Mouse (Mus musculus) intestine, postnatal 0 days (tissue): Measurements from ENCODE around the gene Lsm7. TPM values are rescaled to one million over a fixed set of nuclear protein-coding genes. Genes with fewer than 3 reads are reported as not detected.
"Not testable (repeated sequence)": the region's sequence is repeated elsewhere in the genome, so short reads cannot be mapped to it uniquely, and the experiment has no call there.

Experiments
- ATAC-seq: fragments of 200-750 bp; cut with Nextera tagmentation; 2 replicates; pipeline ENCODE4 v1.8.0; 2017; ENCODE audit warnings: mild to moderate bottlenecking, moderate TSS enrichment, moderate library complexity
- H3K27ac ChIP-seq: fragments of 300-500 bp; sonication (generic); 2 replicates; pipeline ENCODE4 v1.5.1; 2014; ENCODE audit warnings: mild to moderate bottlenecking, low read depth, low read length, moderate library complexity
- H3K27me3 ChIP-seq: fragments of 300-500 bp; sonication (generic); replicated peaks from 2 replicates; pipeline ENCODE4 v1.6.1; 2014; ENCODE audit warnings: low read length, mixed read lengths; ENCODE audit not compliant: control insufficient read depth, insufficient read depth
- H3K36me3 ChIP-seq: fragments of 300-500 bp; sonication (generic); 2 replicates; pipeline ENCODE4 v1.6.1; 2014; ENCODE audit warnings: mild to moderate bottlenecking, moderate library complexity; ENCODE audit not compliant: control insufficient read depth, insufficient read depth
- H3K4me1 ChIP-seq: fragments of 300-500 bp; sonication (generic); replicated peaks from 2 replicates; pipeline ENCODE4 v1.6.1; 2014; ENCODE audit warnings: antibody characterized with exemption, low read length, mixed read lengths; ENCODE audit not compliant: control insufficient read depth, insufficient read depth
- H3K4me2 ChIP-seq: fragments of 300-500 bp; sonication (generic); replicated peaks from 2 replicates; pipeline ENCODE4 v1.6.1; 2014; ENCODE audit warnings: low read depth, mild to moderate bottlenecking, moderate library complexity
- H3K4me3 ChIP-seq: fragments of 300-500 bp; sonication (generic); 2 replicates; pipeline ENCODE4 v1.5.1; 2014; ENCODE audit warnings: low read depth, low read length
- H3K9ac ChIP-seq: fragments of 300-500 bp; sonication (generic); 2 replicates; pipeline ENCODE4 v1.6.1; 2014; ENCODE audit warnings: mild to moderate bottlenecking, low read depth, low read length
- H3K9me3 ChIP-seq: fragments of 300-500 bp; sonication (generic); 2 replicates; pipeline ENCODE4 v1.6.1; 2016; ENCODE audit warnings: mixed run types; ENCODE audit not compliant: control insufficient read depth
- CTCF ChIP-seq: sonication (generic); IDR thresholded peaks from 2 replicates; pipeline ENCODE4 v1.5.1; 2016; ENCODE audit warnings: low read depth, mild to moderate bottlenecking, control low read depth, antibody characterized with exemption, moderate library complexity
- WGBS: fragments of 180-500 bp; shearing (Covaris S2); extraction: QIAGEN DNeasy Blood & Tissue Kit; methylation state at CpG from one replicate; pipeline ENCODE4 v1.1.7; 2014; 5-methylcytosine and 5-hydroxymethylcytosine counted together
- polyA plus RNA-seq: library from polyadenylated mRNA; unstranded; fragments of >200 nt; fragmentation: Nextera tagmentation; extraction: Ambion mirVana; gene quantifications from 2 replicates; pipeline ENCODE4 v1.2.1, GENCODE M21; 2015

Lsm7 gene
- polyA plus RNA-seq, 1 experiment from 2014 or later, result 130 TPM

- H3K36me3 ChIP-seq, result no peaks in the 10 kb centered on the region
- no peak overlapping the region for H3K4me3 ChIP-seq
- no peak overlapping the region for H3K27ac ChIP-seq
- ATAC-seq, result no peak
- H3K4me2 ChIP-seq, result no peak overlapping the region
- 24% methylated on average over 3 of the region's 3 CpGs for WGBS
- no peaks in the 10 kb centered on the region for H3K4me1 ChIP-seq
- no peak overlapping the region for H3K9ac ChIP-seq
- no peak for TF ChIP-seq CTCF
- H3K9me3 ChIP-seq, result no peaks in the 10 kb centered on the region
- H3K27me3 ChIP-seq, result no peaks in the 10 kb centered on the region
These were observed 35.6 kb downstream of the Lsm7 start for GRCm38 (mm10) chr10:80819406-80819805.

GRCm38 (mm10) chr10:80818599-80819281 is 36.3 kb downstream of the Lsm7 start:
- Histone ChIP-seq H3K36me3 (no peaks in the 10 kb centered on the region), H3K4me3 (no peak overlapping the region), H3K27ac (no peak overlapping the region), H3K4me1 (no peaks in the 10 kb centered on the region), H3K9me3 (no peaks in the 10 kb centered on the region), H3K27me3 (no peaks in the 10 kb centered on the region), H3K9ac (no peak overlapping the region), H3K4me2 (no peak overlapping the region)
- peak; percentile 32; the same call in 1 of the 2 replicates for ATAC-seq
- 36% methylated on average over 6 of the region's 6 CpGs for WGBS
- no peak for TF ChIP-seq CTCF

GRCm38 (mm10) chr10:80817955-80818354 is 37.1 kb downstream of the Lsm7 start:
- 82% methylated on average over 7 of the region's 7 CpGs for WGBS
- not testable (repeated sequence) for H3K9ac ChIP-seq, H3K4me3 ChIP-seq, H3K27ac ChIP-seq, ATAC-seq, H3K36me3 ChIP-seq, H3K27me3 ChIP-seq, H3K4me1 ChIP-seq, H3K9me3 ChIP-seq, H3K4me2 ChIP-seq
- peak; percentile 55 for TF ChIP-seq CTCF

- no peaks in the 10 kb centered on the region for H3K27me3 ChIP-seq
- no peak for ATAC-seq
These were observed 37.8 kb downstream of the Lsm7 start for GRCm38 (mm10) chr10:80817164-80817563.

GRCm38 (mm10) chr10:80816303-80816702 is 38.7 kb downstream of the Lsm7 start:
- not testable (repeated sequence) for H3K4me3 ChIP-seq

More at GRCm38 (mm10) chr10:80817164-80817563, 37.8 kb downstream of the Lsm7 start:
- Histone ChIP-seq H3K36me3 (no peaks in the 10 kb centered on the region), H3K9me3 (no peaks in the 10 kb centered on the region), H3K9ac (no peak overlapping the region), H3K4me1 (no peaks in the 10 kb centered on the region), H3K4me3 (no peak overlapping the region), H3K27ac (no peak overlapping the region), H3K4me2 (no peak overlapping the region)
- no peak for TF ChIP-seq CTCF
- 53% methylated on average over 2 of the region's 2 CpGs for WGBS

GRCm38 (mm10) chr10:80814800-80815199 is 40.2 kb downstream of the Lsm7 start:
- Histone ChIP-seq H3K4me1 (0 out of 2 replicates have a peak, but pooled peaks cover 7% of the 10 kb centered on the region), H3K27ac (no peak overlapping the region), H3K36me3 (no peaks in the 10 kb centered on the region), H3K9ac (no peak overlapping the region), H3K4me3 (no peak overlapping the region), H3K27me3 (no peaks in the 10 kb centered on the region), H3K4me2 (no peak overlapping the region), H3K9me3 (no peaks in the 10 kb centered on the region)
- WGBS, result 56% methylated on average over 7 of the region's 7 CpGs
- TF ChIP-seq CTCF, result no peak
- no peak for ATAC-seq

More at GRCm38 (mm10) chr10:80816303-80816702, 38.7 kb downstream of the Lsm7 start:
- ATAC-seq, H3K4me1 ChIP-seq, H3K9ac ChIP-seq, H3K27me3 ChIP-seq, H3K4me2 ChIP-seq, H3K9me3 ChIP-seq, H3K36me3 ChIP-seq, H3K27ac ChIP-seq: not testable (repeated sequence)
- WGBS, result 81% methylated on average over 3 of the region's 3 CpGs
